Mouse (Mus musculus) Patski (cell line): Measurements from ENCODE around the gene Pan3. TPM values are rescaled to one million over a fixed set of nuclear protein-coding genes. Genes with fewer than 3 reads are reported as not detected.

Experiments
- ATAC-seq: fragments of 100-300 bp; one replicate; pipeline ENCODE4 v1.8.0; 2021
- CTCF ChIA-PET: fragments of 350-600 bp; sonication (Branson Sonifier 250); formaldehyde crosslinking; loops from one replicate; lab custom pipeline; 2022; ENCODE audit warnings: inconsistent platforms; lab: Charles Lee
- POLR2A ChIA-PET: fragments of 350-600 bp; sonication (Branson Sonifier 250); formaldehyde crosslinking; loops from one replicate; lab custom pipeline; 2022; ENCODE audit warnings: antibody characterized with exemption, inconsistent platforms; lab: Charles Lee
- DNase-seq: peaks from one replicate; pipeline ENCODE4 v3.0.0-alpha.2; 2011; ENCODE audit warnings: low read depth, low spot score
- H3K27me3 ChIP-seq: fragments of 371-371 bp; one replicate; pipeline ENCODE4 v1.5.1; 2021
- CTCF ChIP-seq: fragments of 100-300 bp; IDR thresholded peaks from one replicate; pipeline ENCODE4 v1.5.1; 2021
- in situ Hi-C: fragments of 300-500 bp; cut with MboI; formaldehyde crosslinking; loops from 3 replicates; pipeline ENCODE4 v1.11.1; 2018; ENCODE audit warnings: low pct_unique_long_range_greater_than_20kb, mixed read lengths
- polyA plus RNA-seq: library from polyadenylated mRNA; unstranded; gene quantifications from one replicate; pipeline ENCODE4 v1.2.3, GENCODE M21; 2021

Pan3 gene
- polyA plus RNA-seq, 1 experiment from 2014 or later: 62.2 TPM

DNA sequence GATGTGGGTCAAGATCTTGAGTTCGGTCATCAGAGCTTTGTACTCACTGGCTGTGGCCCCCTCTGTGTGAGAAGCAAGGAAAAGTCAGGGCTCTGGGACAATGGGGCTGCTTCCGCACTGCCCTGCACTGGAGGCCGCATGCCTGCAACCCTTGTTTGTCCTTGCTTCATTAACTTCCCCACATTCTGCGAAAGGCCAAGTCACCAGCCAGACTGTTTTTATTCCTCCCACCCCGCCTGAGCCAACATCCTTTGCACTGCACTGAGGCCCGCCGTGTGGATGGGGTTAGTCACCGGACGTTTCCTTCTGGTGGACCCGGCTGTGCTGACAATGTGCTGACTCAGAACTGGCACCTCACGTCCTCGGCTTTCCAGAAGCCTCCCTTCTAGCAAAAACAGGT is 159.9 kb downstream of the Pan3 start:
- DNase-seq (peak; percentile 91), ATAC-seq (peak; percentile 99)
- no peaks in the 10 kb centered on the region for H3K27me3 ChIP-seq
- in situ Hi-C loops: loop anchor here (5.0 kb wide), 2 partner anchors 147 to 257 kb away; no protein-coding TSS in a partner anchor
- POLR2A ChIA-PET: interaction anchor here (0.6 kb wide), 1 partner anchor 1311 kb away, joined by 3 read pairs; no protein-coding TSS in a partner anchor
- CTCF ChIA-PET: interaction anchor here (0.9 to 1.0 kb wide), 3 partner anchors 12 to 258 kb away, joined by 3 to 4 read pairs (median 3); no protein-coding TSS in a partner anchor
- TF ChIP-seq CTCF: no peak

GRCm38 (mm10) chr5:147597825-147598224 is 167.9 kb downstream of the Pan3 start:
- DNase-seq (no peak), ATAC-seq (no peak)
- TF ChIP-seq CTCF: no peak
- in situ Hi-C loops: no loop called here
- no peaks in the 10 kb centered on the region for H3K27me3 ChIP-seq
- CTCF ChIA-PET: interaction anchor here (1.1 kb wide), 1 partner anchor 13 kb away, joined by 3 read pairs; no protein-coding TSS in a partner anchor
- POLR2A ChIA-PET: no interaction called here

Other genes with a start within 250 kb of the Pan3 start
- not detected for gene Gsx1, start 241.5 kb upstream of the Pan3 start, polyA plus RNA-seq
- gene Pdx1, start 160.2 kb upstream of the Pan3 start, polyA plus RNA-seq: not detected
- gene Cdx2, start 122.9 kb upstream of the Pan3 start, polyA plus RNA-seq: 0.13 TPM
- not detected for gene Urad, start 107.7 kb upstream of the Pan3 start, polyA plus RNA-seq
- gene Flt3, start 29.7 kb upstream of the Pan3 start, polyA plus RNA-seq: 0.30 TPM